Mouse (Mus musculus) olfactory bulb, adult 2 months (tissue): ENCODE measurements around the gene Tecpr1.

Experiments
- CTCF ChIP-seq: fragments of 200-500 bp; IDR thresholded peaks from 2 replicates; pipeline ENCODE4 v1.5.1; 2012; ENCODE audit warnings: low read depth, mild to moderate bottlenecking, low read length, moderate library complexity; ENCODE audit not compliant: insufficient read depth
- POLR2A ChIP-seq: fragments of 200-500 bp; IDR thresholded peaks from 2 replicates; pipeline ENCODE4 v1.6.1; 2012; ENCODE audit warnings: mild to moderate bottlenecking, low read depth, low read length, moderate library complexity; ENCODE audit not compliant: insufficient read depth

- TF ChIP-seq CTCF = no peak
- TF ChIP-seq POLR2A = no peak
These were observed 61.2 kb downstream of the Tecpr1 start for GRCm38 (mm10) chr5:144162080-144162812.
